Mouse (Mus musculus): ENCODE data around the gene Snapin. TPM values are rescaled to one million over a fixed set of nuclear protein-coding genes. Genes with fewer than 3 reads are reported as not detected.

Gene Snapin
- polyA plus RNA-seq, 1 experiment from 2014 or later = 80.1 TPM

DNA sequence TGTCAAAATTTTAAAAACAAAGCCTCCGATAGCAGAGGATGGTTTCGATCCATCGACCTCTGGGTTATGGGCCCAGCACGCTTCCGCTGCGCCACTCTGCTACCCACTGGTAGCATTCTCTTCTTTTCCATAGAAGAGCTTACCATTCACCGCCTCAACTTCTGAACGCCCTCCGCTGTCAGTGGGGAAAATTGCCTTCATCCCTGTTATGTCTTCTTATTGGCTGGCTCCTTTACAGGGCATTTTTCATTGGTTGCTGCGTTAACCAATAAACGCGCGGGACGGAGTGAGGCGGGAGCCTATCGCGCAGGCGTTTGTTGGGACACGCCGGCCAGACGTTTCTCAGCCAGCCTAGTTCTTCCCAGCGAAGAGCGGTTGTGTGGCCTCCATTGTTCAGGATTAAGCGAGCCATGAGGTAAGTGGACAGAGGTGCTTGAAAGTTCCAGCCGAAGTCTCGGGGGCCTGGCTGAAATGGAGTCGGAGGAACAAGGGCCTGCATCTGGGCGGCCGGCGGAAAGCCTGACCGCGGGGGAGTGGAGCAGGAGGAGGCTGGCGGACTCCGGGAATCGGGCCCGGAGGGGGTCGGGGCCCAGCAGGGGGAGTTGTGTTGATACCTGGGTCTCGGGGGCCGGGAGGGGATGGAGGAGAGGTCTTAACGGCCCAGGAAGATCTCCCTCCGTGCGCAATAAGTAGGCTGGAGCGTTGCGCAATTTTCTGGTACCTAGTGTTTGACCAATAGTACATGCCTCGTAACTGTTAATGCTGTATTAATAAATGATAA is 14.8 kb downstream of the Snapin start, which contains the start of gene Ilf2:
Gene Ilf2, plus strand, starts transcription at position 296 of the 781 bp plus-strand sequence.
- Histone ChIP-seq H3K27ac (ENCODE audit: low read length) (peak within 1 kb of the TSS; percentile 96), H3K4me1 (ENCODE audit: insufficient read depth, low read length) (peaks cover 8% of the 10 kb centered on the region), H3K36me3 (ENCODE audit: insufficient read depth, low read length) (peaks cover 26% of the 10 kb centered on the region), H3K27me3 (ENCODE audit: insufficient read depth, low read length) (no peaks in the 10 kb centered on the region), H3K4me3 (ENCODE audit: low read length) (peak within 1 kb of the TSS; percentile 94), H3K9me3 (ENCODE audit: low read length) (no peaks in the 10 kb centered on the region), H3K9ac (replicated peaks; ENCODE audit: low read length) (peak within 1 kb of the TSS; percentile 96), H3K4me2 (replicated peaks; ENCODE audit: low read depth, low read length) (peak within 1 kb of the TSS; percentile 70)
- ATAC-seq (ENCODE audit: low FRiP score, low TSS enrichment) = peak; percentile 99
- WGBS = 0% methylated on average over 45 of the region's 45 CpGs

DNA sequence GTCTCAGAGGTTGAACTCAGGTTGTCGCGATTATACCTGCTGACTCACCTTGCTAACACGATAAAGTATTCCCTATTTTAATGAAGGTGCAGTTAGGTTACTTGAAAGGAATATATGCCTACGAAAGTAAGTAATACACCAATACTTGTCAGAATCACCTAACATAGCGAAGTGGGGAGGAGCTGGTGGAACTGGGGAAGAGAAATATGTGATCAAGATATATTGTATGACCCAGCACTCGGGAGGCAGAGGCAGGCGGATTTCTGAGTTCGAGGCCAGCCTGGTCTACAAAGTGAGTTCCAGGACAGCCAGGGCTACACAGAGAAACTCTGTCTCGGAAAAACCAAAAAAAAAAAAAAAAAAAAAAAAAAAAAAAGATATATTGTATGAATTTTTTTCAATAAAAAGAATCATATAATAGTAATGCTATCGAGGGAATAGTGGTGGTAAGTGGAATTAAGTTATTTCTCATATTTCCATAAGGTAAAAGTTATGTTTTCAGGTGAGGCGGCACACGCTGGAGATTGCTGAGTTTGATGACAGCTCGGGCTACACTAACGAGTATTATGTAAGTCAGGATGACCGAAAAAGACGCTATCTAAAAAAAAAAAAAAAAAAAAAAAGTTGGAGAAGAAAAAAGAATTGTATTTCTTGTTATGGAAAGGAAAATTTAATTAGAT is 15.5 kb downstream of the Snapin start:
- H3K4me2 ChIP-seq (replicated peaks; ENCODE audit: low read depth, low read length) = peak overlapping the region; percentile 52
- H3K4me3 ChIP-seq (ENCODE audit: low read length) = peak overlapping the region; percentile 94
- no peak; the same call in 1 of the 2 replicates for ATAC-seq (ENCODE audit: low FRiP score, low TSS enrichment)
- 40% methylated on average over 15 of the region's 16 CpGs for WGBS
- no peak overlapping the region for H3K9ac ChIP-seq (replicated peaks; ENCODE audit: low read length)
- no peak overlapping the region for H3K27ac ChIP-seq (ENCODE audit: low read length)
- H3K27me3 ChIP-seq (ENCODE audit: insufficient read depth, low read length) = no peaks in the 10 kb centered on the region
- no peaks in the 10 kb centered on the region for H3K9me3 ChIP-seq (ENCODE audit: low read length)
- peaks cover 18% of the 10 kb centered on the region for H3K36me3 ChIP-seq (ENCODE audit: insufficient read depth, low read length)
- peaks cover 8% of the 10 kb centered on the region for H3K4me1 ChIP-seq (ENCODE audit: insufficient read depth, low read length)

DNA sequence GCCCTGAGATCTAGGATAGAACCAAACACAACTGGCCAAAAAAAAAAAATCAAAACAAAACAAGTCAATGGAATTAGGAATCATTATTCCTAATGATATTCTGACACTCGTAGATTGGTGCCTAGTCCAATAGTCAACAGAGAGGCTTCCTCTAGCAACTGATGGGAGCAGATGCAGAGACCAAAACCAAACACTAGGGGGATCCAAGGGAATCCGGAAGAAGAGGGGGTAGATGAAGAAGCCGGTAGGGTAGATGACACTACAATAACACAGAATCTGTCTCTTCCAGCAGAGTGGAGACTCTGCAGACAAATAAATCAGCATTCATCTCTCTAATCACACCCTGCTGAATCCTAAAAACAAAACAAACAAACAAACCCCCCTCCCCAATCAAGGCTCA is 18.6 kb downstream of the Snapin start:
- no peak overlapping the region for H3K4me3 ChIP-seq (ENCODE audit: low read length)
- H3K9me3 ChIP-seq (ENCODE audit: low read length) = no peaks in the 10 kb centered on the region
- no peaks in the 10 kb centered on the region for H3K36me3 ChIP-seq (ENCODE audit: insufficient read depth, low read length)
- no peak for ATAC-seq (ENCODE audit: low FRiP score, low TSS enrichment)
- H3K27me3 ChIP-seq (ENCODE audit: insufficient read depth, low read length) = no peaks in the 10 kb centered on the region
- no peak overlapping the region for H3K27ac ChIP-seq (ENCODE audit: low read length)
- H3K9ac ChIP-seq (replicated peaks; ENCODE audit: low read length) = no peak overlapping the region
- H3K4me1 ChIP-seq (ENCODE audit: insufficient read depth, low read length) = peaks cover 6% of the 10 kb centered on the region
- H3K4me2 ChIP-seq (replicated peaks; ENCODE audit: low read depth, low read length) = no peak overlapping the region
- 28% methylated on average over 3 of the region's 3 CpGs for WGBS

DNA sequence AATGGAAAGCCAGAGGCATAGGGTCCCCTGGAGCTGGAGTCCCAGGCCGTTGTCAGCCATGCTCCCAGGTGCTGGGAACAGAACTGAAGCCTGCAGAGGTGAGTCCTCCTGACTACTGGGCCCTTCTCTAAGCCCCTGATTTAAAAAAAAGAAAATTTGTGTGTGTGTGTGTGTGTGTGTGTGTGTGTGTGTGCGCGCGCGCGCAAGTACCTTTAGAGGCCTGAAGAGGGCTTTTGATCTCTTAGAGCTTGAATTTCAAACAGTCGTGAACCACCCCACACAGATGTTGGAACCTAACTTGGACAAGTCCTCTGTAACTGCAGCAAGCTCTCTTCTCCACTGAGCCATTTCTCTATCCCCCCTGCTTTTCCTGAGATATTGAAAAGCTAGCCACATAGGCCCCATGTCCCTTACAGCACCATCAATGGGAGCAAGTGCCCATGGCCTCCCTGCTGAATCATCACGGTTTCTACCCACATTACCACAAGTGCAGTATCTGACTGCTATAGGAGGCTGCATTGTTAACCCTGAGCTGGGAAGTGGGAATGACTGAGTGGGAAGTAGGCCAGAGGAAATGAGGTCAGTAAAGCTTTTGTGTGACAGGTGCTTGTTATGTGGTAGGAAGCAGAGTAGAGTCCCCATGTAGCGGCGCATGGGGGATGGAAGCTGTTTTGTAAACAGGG is 23.1 kb downstream of the Snapin start:
- Histone ChIP-seq H3K4me2 (replicated peaks; ENCODE audit: low read depth, low read length) (no peak overlapping the region), H3K9me3 (ENCODE audit: low read length) (no peaks in the 10 kb centered on the region), H3K9ac (replicated peaks; ENCODE audit: low read length) (no peak overlapping the region), H3K4me1 (ENCODE audit: insufficient read depth, low read length) (peaks cover 5% of the 10 kb centered on the region), H3K27me3 (ENCODE audit: insufficient read depth, low read length) (peaks cover 22% of the 10 kb centered on the region), H3K4me3 (ENCODE audit: low read length) (no peak overlapping the region), H3K36me3 (ENCODE audit: insufficient read depth, low read length) (no peaks in the 10 kb centered on the region), H3K27ac (ENCODE audit: low read length) (no peak overlapping the region)
- WGBS = 93% methylated on average over 10 of the region's 10 CpGs
- no peak for ATAC-seq (ENCODE audit: low FRiP score, low TSS enrichment)

DNA sequence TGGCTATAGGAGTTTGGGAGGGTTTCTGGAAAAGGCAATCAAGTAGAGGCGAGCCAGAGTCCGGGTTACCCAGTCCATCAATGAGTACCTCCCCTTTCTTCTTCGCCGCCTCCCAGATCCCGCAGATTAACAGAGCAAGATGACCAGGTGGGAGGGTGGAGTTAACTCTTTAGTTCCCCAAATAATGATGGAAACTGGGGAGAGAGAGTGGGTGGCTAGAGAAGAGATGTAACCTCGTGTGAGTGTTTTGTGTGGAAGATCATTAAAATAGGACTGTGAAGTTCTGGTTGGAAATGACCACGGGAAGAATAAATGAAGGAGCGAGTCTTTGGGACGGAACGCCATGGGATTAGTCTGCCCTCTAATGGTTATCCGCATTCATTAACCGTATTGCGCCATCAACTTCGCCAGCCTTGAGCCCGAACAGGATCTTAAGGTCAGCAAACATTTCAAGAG is 24.5 kb downstream of the Snapin start:
- Histone ChIP-seq H3K4me3 (ENCODE audit: low read length) (peak overlapping the region; percentile 68), H3K4me2 (replicated peaks; ENCODE audit: low read depth, low read length) (peak overlapping the region; percentile 80), H3K9ac (replicated peaks; ENCODE audit: low read length) (peak overlapping the region; percentile 77), H3K9me3 (ENCODE audit: low read length) (no peaks in the 10 kb centered on the region), H3K4me1 (ENCODE audit: insufficient read depth, low read length) (peaks cover 5% of the 10 kb centered on the region), H3K27ac (ENCODE audit: low read length) (peak overlapping the region; percentile 37; the same call in 1 of the 2 replicates), H3K36me3 (ENCODE audit: insufficient read depth, low read length) (no peaks in the 10 kb centered on the region), H3K27me3 (ENCODE audit: insufficient read depth, low read length) (peaks cover 29% of the 10 kb centered on the region)
- ATAC-seq (ENCODE audit: low FRiP score, low TSS enrichment) = peak; percentile 66; the same call in 1 of the 2 replicates
- WGBS = under 1% methylated on average over 15 of the region's 15 CpGs

DNA sequence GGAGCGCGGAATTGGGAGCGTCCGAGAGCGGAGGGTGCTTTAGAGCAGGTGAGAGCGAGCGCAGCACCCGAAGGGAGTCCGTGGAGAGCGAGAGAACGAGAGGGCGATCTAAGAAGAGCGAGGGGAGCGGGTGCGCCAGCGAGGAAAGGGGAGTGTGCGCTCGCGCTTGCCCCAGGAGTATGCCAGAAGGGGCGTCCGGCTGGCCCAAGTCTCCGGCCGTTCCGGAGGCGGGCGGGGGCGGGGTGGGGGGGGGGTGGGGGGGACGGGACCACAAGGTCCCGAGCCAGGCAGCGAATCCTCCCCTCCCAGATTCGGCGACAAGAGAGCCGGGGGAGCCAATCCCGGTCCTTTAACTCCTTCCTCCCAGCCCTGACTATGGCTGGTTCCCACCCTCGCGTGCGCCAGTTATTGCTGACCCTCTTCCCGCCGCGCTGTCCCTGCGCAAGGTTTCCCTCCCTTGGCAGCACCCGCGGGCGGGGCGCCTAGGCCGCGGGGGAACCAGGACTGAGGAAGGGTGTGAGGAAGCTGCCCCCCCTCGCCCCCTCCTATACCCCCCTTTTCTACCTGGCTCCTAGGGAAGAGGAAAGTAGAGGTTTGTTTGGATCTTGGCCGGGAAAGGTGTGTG is 25.0 kb downstream of the Snapin start, which contains the start of gene Npr1:
Gene Npr1, minus strand, starts transcription at position 181 of the 625 bp plus-strand sequence.
- H3K27ac ChIP-seq (ENCODE audit: low read length) = peak within 1 kb of the TSS; percentile 70
- peak; percentile 71 for ATAC-seq (ENCODE audit: low FRiP score, low TSS enrichment)

DNA sequence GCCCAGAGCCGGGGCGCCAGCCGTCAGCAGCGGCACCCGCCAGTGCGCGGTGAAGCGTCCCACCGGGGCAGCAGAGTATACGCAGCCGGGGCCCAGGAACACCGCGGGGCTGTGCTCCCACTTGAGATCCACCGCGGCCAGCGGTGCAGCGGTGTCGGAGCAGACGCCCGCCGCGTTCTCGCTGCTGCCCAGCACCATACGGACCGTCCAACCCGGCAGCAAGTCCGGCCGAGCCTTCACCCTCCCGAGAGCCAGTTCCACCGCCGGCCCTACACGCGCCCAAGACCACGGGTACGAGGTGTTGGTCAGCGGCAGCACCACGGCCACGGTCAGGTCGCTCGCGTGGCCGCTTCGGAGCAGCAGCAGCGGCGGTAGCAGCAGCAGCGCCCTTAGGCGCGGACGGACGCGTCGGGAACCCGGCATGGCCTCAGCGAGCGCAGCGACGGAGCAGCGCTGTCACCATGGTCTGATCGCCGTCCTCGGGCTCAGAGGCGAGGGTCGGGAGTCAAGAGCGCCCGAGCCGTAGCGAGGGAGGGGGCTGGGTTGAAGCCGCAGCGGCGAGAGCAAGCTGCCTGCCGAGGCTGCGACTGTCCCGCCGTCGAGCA is 25.6 kb downstream of the Snapin start:
- ATAC-seq (ENCODE audit: low FRiP score, low TSS enrichment) = peak; percentile 42
- under 1% methylated on average over 75 of the region's 75 CpGs for WGBS
- Histone ChIP-seq H3K27ac (ENCODE audit: low read length) (peak overlapping the region; percentile 70; the same call in 1 of the 2 replicates), H3K4me1 (ENCODE audit: insufficient read depth, low read length) (peaks cover 5% of the 10 kb centered on the region), H3K9ac (replicated peaks; ENCODE audit: low read length) (peak overlapping the region; percentile 77), H3K36me3 (ENCODE audit: insufficient read depth, low read length) (no peaks in the 10 kb centered on the region), H3K4me2 (replicated peaks; ENCODE audit: low read depth, low read length) (peak overlapping the region; percentile 80), H3K4me3 (ENCODE audit: low read length) (peak overlapping the region; percentile 68), H3K27me3 (ENCODE audit: insufficient read depth, low read length) (peaks cover 29% of the 10 kb centered on the region), H3K9me3 (ENCODE audit: low read length) (no peaks in the 10 kb centered on the region)

More for the DNA sequence above, 25.0 kb downstream of the Snapin start, which contains the start of gene Npr1:
- Histone ChIP-seq H3K4me3 (ENCODE audit: low read length) (peak within 1 kb of the TSS; percentile 68), H3K4me1 (ENCODE audit: insufficient read depth, low read length) (peaks cover 5% of the 10 kb centered on the region), H3K9me3 (ENCODE audit: low read length) (no peaks in the 10 kb centered on the region), H3K4me2 (replicated peaks; ENCODE audit: low read depth, low read length) (peak within 1 kb of the TSS; percentile 80), H3K36me3 (ENCODE audit: insufficient read depth, low read length) (no peaks in the 10 kb centered on the region), H3K27me3 (ENCODE audit: insufficient read depth, low read length) (peaks cover 29% of the 10 kb centered on the region), H3K9ac (replicated peaks; ENCODE audit: low read length) (peak within 1 kb of the TSS; percentile 77)
- under 1% methylated on average over 46 of the region's 49 CpGs for WGBS

DNA sequence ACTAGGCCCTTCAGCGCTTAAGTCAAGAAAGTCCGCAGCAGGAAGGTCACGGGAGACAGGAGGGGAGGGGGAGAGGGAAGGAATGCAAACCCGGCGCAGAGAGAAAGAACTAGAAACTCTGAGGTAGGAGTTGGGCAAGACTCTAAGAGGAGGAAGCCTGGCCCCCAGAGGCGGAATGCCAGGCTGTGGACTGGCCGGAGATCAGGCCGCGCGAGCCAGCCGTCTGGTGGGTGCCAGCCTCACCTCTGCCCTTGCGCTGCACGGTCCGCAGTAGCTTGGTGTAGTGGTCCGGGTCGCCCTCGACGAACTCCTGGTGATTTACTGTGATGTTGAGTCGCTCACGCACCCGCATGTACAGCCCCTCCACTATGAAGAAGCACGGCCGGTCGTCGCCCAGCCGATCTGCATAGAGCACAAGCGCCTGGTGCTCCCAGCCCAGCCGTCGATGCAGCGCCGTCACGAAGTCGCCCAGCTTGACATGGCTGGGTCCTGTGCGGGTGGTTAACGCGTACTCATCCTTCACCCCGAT is 26.2 kb downstream of the Snapin start:
- Histone ChIP-seq H3K36me3 (ENCODE audit: insufficient read depth, low read length) (no peaks in the 10 kb centered on the region), H3K27ac (ENCODE audit: low read length) (0 out of 2 replicates have a peak overlapping the region, but pooled peaks have one; percentile 26), H3K27me3 (ENCODE audit: insufficient read depth, low read length) (peaks cover 29% of the 10 kb centered on the region), H3K9me3 (ENCODE audit: low read length) (no peaks in the 10 kb centered on the region), H3K4me2 (replicated peaks; ENCODE audit: low read depth, low read length) (peak overlapping the region; percentile 80), H3K9ac (replicated peaks; ENCODE audit: low read length) (peak overlapping the region; percentile 77), H3K4me3 (ENCODE audit: low read length) (peak overlapping the region; percentile 68), H3K4me1 (ENCODE audit: insufficient read depth, low read length) (peaks cover 5% of the 10 kb centered on the region)
- WGBS = 7% methylated on average over 37 of the region's 37 CpGs
- ATAC-seq (ENCODE audit: low FRiP score, low TSS enrichment) = peak; percentile 35; the same call in 1 of the 2 replicates
